Mouse (Mus musculus): ENCODE results near the gene Ttc7b. TPM values are rescaled to one million over a fixed set of nuclear protein-coding genes. Genes with fewer than 3 reads are reported as not detected.

Gene Ttc7b
- total RNA-seq, 2 experiments from 2014 or later: 78.9 to 85.6 TPM

DNA sequence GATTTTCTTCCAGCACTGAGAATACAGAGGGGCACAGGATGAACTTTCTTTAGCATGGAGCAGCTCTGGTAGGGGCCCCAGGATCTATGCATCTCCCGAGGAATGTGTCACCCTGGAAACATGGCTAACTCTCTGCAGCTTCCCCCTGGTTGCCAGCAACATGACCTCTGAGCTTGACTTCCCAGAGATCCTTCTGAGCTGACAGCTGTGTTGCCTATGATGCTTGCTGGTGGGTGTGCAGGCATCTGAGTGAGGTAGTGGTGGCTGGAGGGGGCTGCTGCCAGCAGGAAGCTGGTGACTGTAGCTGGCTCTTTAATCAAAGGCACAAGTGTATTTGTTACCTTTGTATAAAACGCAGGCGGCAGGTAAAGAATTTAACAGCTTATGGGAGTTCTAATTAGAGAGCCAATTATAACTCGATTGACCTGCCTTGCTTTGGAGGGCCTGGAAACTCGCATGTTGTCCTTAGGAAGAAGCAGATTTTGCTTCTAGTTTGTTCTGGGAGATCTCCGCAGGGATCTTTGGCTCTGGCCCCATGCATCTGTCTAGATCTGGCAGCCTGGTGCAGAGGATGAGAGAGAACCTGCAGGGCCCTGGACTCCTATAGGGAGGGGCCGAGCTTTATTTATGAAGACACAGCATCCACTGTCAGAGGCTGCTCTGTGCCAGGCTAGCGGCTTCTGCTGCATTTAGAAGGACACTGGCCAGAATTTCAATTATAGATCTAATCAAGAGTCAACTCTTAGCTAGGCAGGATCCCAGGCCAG, 205.3 kb downstream of the Ttc7b start:
- intact Hi-C loops (cut with DNase I): no loop called here
- DNase-seq: peak; percentile 84

DNA sequence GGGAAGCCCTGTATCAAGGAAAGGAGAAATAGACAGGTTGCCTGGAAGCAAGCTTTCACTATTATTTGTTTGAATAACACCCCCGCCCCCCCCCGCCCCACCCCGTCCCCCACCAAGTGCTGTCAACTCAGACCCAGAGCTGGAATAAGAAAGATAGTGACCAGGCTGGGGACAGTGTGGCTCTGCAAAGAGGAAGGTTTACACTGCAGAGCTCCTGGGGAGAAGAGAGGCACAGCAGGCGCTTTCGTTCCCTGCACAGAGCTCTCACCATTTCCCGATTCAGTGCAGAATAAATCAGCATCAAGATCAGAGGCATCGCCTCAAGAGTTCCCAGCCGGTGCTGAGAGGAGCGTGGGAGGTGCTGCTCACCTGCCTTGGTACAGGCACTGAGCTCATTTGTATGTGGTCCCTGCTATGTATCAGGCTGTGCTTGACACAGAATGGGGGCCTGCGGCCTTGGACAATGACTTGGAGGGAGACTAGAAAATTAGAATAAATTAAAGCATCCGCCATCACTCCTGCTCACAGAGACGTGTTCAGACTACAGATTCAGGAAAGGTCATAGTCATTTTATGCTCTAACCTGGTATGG, 206.7 kb downstream of the Ttc7b start:
- no peak for DNase-seq
- intact Hi-C loops (cut with DNase I): no loop called here

DNA sequence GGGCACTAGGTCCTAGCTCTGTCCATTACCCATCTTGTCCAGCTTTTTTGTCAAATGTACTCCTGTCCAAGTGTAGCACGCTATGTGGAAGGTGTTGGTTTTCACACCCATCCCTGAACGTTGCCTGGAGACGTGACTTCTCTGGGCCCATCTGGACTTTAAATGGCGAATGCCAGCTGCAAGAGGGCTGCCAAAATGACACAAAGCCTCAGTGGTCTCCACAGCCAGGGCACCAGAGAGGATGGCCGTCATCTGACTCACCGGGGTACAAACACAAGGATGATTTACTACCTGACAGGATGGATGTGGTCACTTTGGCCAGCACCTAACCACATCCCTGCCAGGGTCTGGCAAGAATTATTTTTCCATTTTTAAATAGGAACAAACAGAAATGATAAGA, 207.4 kb downstream of the Ttc7b start:
- intact Hi-C loops (cut with DNase I): no loop called here

DNA sequence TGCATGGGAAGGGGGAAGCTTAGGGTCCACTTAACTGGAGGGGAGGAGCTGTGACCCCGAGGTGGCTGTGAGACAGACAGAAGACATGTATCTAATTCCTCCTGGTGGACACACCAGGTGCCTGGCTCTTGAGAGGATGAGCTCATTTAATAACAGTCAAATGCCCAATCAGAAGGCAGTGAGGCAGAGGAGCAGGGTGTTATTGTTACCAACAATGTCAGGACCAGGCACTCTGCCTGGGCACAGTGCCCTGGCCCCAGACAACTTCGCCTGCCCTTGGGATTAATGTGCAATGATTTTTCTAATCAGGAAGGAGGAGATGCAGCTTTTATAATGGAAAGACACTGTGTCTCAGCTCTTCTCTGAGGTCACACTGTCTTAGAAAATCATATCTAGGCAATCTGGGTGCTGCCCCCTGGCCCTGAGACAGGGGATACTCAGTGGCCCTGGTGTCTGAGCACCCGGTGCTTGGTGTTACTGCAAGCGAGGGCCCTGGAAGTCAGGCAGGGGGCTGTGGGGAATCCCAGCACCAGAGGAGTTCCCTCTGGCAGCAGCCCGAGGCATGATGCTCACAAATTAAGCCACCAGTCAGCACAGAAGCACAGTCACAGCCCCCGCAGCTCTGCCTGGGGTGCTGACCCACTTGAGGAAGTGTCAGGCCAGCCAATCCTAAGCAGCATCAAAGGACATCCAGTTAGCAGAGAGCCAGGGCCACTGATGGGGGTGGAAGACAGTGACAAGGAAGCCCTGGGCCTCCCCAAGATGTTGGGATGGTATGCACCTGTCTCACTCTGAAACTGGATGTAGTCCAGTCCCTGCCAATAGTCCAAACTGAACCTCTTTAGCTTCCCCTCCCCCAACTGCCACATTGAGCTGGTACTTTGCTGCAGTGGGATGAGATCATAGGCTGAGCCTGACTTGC, 209.9 kb downstream of the Ttc7b start:
- DNase-seq: no peak
- intact Hi-C loops (cut with DNase I): no loop called here

More for the DNA sequence above, 207.4 kb downstream of the Ttc7b start:
- DNase-seq: no peak

DNA sequence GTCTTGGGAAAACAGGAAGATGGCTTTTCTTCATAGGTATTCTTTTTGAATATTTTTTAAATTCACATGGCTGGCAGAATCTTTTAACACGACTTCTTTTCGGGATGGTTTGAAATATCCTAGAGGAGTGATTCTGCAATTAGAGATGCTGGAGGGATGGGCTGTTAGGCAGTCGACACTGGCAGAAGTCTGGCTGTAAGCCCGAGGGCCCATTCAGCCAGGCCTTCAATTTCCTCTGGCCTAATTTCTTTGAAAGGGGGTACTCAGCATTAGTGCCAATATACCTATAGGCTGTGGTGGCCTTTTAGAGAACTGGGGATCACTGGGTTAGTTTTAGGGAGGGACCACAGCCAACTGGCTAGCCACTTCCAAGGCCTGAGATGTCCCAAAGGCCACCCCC, 211.4 kb downstream of the Ttc7b start:
- no peak for DNase-seq
- intact Hi-C loops (cut with DNase I): no loop called here

DNA sequence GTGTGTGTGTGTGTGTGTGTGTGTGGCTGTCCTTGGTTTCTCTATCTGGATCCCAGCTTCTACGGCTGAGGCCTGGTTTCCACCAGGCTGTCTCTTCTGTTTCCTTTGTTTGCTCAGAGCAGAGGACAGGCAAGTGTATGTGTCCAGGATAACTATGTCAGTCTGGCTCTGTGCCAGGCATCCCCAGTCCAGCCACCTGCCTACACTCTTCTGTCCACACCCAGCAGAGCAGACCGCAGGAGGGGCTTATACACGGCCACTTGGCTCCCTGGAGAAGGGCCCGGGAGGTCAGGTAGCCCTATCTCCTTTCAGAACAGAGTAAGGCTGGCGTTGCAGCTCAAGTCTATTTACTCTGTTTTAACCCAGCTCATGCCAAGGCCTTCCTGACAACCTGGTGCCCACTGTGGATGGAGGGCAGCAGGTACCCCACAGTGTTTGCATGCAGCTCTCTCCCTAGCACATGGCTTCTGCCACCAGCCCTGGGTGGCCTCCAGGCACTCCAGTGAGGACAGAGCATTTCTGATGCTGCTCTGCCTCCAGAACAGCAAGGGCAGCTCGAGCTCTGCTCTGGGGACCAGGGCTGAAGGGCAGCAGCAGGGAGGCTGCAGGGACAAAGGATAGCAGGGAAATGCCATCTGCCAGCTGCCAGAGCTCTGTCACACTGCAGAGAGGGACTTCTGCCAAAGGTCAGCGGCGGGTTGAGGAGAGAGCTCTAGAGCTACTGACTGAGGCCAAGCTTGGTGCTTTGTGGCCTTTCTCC, 212.9 kb downstream of the Ttc7b start:
- peak; percentile 81 for DNase-seq
- intact Hi-C loops (cut with DNase I): no loop called here

DNA sequence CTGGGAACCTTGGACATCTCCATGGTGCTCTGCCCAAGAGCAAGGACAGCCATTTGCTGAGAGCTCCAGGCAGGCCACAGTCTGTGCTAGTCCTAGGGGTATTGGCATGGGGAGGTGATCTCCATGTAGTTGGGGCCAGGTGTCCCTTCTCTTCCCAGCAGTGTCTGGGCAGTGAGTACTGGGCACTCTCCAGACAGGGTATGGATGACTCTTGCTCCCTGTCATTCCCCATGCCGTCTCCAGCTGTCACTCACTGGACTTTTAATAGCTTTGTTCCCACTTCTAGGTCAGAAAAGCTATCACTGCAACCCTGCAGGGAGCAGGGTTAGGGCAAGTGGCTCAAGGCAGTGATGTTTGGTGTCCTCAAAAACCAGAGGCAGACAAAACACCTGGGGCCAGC, 214.3 kb downstream of the Ttc7b start:
- no peak for DNase-seq
- intact Hi-C loops (cut with DNase I): no loop called here

- intact Hi-C loops (cut with DNase I): no loop called here
- peak; percentile 57 for DNase-seq
These were observed 215.5 kb downstream of the Ttc7b start for GRCm38 (mm10) chr12:100305051-100305673.

DNA sequence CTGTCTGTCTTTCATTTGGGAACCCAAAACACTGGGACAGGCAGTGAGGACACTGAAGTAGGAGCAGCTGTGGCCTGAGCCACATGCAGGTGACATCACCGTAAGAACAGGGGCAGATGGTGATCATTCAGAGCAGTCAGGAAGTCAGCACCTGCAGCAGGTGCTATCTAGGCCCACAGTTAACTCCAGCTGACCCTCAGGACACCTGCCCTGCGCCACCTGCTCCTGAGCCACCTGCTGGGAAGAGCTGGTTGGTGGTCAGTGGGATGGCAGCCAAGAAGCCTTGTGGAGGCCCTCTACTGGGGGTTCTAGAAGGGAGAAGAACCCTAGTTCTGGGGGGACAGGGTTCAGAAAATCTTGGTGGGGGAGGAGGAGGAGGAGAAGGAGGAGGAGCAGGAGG, 216.3 kb downstream of the Ttc7b start:
- intact Hi-C loops (cut with DNase I): no loop called here
- DNase-seq: no peak

DNA sequence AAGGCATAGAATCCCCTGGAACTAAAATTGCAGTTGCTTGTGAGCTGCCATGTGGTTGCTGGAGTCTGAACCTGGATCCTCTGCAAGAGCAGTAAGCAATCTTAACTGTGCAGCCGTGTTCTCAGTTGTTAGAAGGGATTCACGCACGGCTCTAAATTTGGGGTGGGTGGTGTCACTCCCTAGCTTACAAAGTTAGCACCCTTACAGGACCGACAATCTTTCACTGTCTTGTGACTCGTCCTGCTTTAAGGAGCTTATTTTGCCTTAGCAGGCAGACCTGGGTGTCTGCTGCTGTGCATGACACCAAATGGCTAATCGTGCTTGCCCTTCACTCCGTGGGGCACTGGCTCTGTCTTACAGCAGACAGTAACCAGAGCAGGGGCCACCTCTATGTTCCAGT, 217.5 kb downstream of the Ttc7b start:
- intact Hi-C loops (cut with DNase I): no loop called here
- no peak for DNase-seq

GRCm38 (mm10) chr12:100300446-100300845, 220.2 kb downstream of the Ttc7b start:
- no peak for DNase-seq
- intact Hi-C loops (cut with DNase I): no loop called here

- intact Hi-C loops (cut with DNase I): no loop called here
- DNase-seq: no peak
These were observed 221.3 kb downstream of the Ttc7b start for GRCm38 (mm10) chr12:100299322-100299726.

DNA sequence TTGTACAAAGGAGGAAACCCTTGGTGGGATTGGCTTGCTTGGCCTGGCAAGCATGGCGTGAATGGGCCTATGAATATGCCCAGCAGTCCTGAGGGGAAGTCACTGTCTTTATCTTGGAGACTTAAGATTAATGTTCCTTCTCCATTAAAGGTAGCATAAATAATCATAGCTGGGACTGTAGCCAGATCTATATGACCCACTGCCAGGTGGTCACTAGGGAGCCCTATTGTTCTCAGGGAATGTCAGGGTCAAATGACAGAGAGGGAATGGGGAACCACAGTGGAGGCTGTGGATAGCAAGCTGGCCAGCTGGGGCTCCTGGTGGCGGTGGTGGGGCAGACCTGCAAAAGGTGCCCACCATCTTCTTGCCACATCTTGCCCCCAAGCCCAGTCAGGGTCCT, 221.8 kb downstream of the Ttc7b start:
- no peak for DNase-seq
- intact Hi-C loops (cut with DNase I): no loop called here

- intact Hi-C loops (cut with DNase I): no loop called here
- DNase-seq: no peak
These were observed 222.7 kb downstream of the Ttc7b start for GRCm38 (mm10) chr12:100297961-100298360.

GRCm38 (mm10) chr12:100294457-100294856, 226.2 kb downstream of the Ttc7b start:
- intact Hi-C loops (cut with DNase I): no loop called here

DNA sequence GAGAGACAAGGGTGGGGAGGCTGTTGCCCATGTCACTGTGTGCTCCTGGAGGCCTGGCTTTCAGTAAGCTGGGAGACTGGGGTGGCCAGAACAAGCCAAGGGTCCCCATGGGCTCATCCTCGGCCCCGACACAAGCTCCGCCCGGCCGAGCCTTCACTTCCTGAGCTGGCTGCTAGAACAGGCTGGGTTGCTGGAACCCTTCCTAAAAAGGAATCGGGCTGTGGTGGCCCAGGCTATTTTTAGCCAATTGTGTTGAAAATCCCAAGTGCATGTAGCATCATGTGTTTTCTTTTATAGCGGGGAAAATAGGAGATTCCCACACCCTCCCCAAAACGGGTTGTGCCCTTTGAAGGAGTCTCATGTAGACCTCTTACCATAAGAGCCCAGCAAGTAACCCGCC, 226.7 kb downstream of the Ttc7b start:
- intact Hi-C loops (cut with DNase I): no loop called here
- no peak for DNase-seq

More at GRCm38 (mm10) chr12:100294457-100294856, 226.2 kb downstream of the Ttc7b start:
- no peak for DNase-seq

- intact Hi-C loops (cut with DNase I): no loop called here
- peak; percentile 79 for DNase-seq
These were observed 229.6 kb downstream of the Ttc7b start for GRCm38 (mm10) chr12:100290711-100291685.

DNA sequence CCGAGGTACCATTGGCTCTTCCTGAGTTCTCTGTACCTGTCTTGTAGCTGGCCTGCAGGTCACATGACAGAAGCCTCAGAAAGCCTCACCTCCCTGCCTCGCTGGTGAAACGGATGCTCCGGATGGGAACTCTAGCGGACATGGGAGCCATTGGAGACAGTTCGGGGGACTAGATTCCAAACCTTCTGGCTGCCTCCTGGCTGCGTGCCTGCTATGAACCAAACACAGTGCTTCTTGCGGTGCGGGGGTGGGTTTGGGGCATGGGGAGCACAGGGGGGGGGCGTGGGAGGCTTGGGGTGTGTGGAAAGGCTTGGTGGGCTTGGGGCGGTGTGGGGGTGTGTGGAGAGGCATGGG, 230.5 kb downstream of the Ttc7b start:
- intact Hi-C loops (cut with DNase I): no loop called here
- no peak for DNase-seq
